Mouse (Mus musculus): ENCODE measurements at regions not wholly inside any gene's neighbourhood (a gene's known extent, or its start where the extent isn't known, plus 50 kb on each side); places are given as distances from the start of the nearest gene placed in this dataset.

- no peak for TF ChIP-seq CTCF (IDR thresholded peaks at IDR 0.05; ENCODE audit: low read depth, low read length)
- no peak for TF ChIP-seq POLR2A (IDR thresholded peaks at IDR 0.05; ENCODE audit: insufficient read depth, low read length)
- no peak for TF ChIP-seq EP300 (IDR thresholded peaks at IDR 0.05; ENCODE audit: insufficient read depth, low read depth, low read length)
These were observed 285.9 kb upstream of the Smarca2 start for GRCm38 (mm10) chr19:26318977-26319376.

Data from ES-Bruce4 (cell line).